Mouse (Mus musculus): ENCODE results near the gene Gm28230. TPM values are rescaled to one million over a fixed set of nuclear protein-coding genes. Genes with fewer than 3 reads are reported as not detected.

Gm28230 gene
- polyA plus RNA-seq, 1 experiment: not detected

DNA sequence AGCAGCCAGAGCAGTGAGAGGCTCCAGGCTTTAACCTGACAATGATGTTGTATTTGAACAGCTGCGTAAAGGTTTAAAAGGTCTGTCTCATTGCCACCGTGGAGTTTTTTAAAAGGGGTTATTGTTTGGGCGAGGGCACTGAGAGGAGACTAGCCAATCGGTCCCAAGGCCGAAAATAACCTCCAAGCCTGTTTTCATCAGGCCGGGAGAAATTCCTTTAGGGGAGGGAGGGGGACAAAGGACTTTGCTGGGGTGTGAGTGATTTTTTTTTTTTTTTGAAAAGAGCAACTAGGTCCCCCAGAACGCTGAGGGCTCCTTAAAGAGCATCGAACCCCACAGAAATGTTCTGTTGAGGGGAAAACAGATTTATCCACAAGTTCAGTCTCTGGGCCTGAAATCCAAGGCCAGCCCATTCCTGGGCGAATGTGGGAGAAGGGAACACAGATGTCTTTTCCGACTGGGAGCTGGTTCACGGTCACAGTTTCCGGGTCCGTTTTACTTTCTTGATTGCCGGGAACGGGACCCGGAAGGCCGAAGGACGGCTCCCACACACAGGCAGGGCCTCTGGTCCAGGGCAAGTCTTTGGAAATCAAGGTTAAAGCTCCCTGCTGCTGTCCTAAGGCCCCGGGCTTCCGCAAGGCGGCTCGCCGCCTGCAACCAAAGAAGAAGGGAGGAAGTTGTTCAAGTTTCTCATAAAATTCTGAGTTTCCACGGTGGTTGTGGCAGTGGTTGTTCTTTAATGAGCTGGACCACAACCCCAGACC, 36.8 kb upstream of the Gm28230 start:
- no peak overlapping the region for H3K4me3 ChIP-seq (replicated peaks)
- H3K36me3 ChIP-seq (ENCODE audit: control insufficient read depth): no peaks in the 10 kb centered on the region
- TF ChIP-seq TAL1 (IDR thresholded peaks at IDR 0.05; ENCODE audit: low read length): no peak
- H3K9me3 ChIP-seq (ENCODE audit: control insufficient read depth, low read length): 0 out of 2 replicates have a peak, but pooled peaks cover 4% of the 10 kb centered on the region
- peaks cover 100% of the 10 kb centered on the region for H3K27me3 ChIP-seq (ENCODE audit: control insufficient read depth)
- no peaks in the 10 kb centered on the region for H3K4me1 ChIP-seq (ENCODE audit: control insufficient read depth)

DNA sequence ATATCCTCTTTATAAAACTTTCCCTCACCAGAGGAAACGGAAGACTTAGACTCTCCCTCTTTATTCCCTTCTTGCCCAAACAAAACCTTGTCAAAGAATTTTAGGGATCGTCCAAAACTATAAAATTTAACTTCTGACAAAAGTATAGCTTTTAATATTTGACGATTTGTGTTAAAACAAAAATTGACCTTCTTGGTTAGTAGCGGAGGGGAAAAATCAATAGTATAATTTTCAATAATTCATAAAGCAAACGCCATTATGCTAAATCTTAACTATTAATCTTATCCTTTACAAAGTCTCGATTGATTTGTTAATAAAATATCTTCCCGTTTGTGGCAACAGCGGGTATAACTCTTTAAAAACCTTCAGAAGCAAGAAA, 36.2 kb upstream of the Gm28230 start:
- H3K4me1 ChIP-seq (ENCODE audit: control insufficient read depth): no peaks in the 10 kb centered on the region
- H3K27me3 ChIP-seq (ENCODE audit: control insufficient read depth): peaks cover 100% of the 10 kb centered on the region

DNA sequence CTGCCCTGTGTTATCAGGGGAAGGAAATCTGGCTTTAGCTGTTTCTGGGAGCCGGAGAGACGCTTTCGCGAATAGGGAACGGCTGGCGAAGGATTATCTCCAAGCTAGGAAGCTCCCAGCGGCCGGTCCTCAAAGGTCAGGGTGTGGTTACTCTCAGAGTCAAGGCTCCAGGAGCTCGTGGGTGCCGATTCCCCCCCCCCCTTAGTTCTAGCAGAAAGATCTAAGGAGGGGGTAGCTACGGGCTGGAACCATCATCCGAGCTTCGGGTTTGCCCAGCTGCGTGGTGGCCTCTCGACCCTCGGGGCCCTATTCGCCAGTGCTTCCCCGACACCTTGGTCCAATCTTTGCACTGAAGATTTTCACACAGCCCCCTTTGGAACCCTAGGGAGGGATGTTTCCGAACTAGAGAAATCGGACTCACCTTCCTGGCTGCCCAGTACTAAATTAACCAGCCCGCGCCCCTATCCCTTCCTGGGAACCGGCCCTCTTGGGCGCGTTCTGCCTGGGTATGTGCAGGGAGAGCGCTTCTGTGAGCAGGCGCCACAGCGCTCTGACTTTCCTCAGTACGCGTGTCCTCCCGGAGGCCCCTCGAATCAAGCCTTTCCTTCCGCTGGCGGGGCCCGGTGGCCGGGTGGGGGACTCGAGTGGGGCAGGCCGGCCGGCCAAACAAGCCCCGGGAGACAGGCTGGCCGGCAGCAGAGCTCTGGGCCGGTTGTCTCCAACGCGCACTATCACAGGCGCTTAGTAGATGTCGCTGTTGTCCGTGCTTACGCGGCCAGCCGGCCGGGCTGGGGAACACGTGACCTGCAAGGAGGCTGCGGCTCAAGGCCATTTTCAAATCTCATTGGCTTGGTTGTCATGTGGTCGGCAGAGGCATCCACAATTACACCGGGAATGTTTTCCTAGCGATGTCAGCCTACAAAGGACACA, 35.2 kb upstream of the Gm28230 start, which contains the start of gene Hoxd10:
Gene Hoxd10 (plus strand): TSS at position 903 of the 930 bp plus-strand sequence.
- Histone ChIP-seq H3K4me1 (ENCODE audit: control insufficient read depth) (no peaks in the 10 kb centered on the region), H3K27me3 (ENCODE audit: control insufficient read depth) (peaks cover 100% of the 10 kb centered on the region), H3K9me3 (ENCODE audit: control insufficient read depth, low read length) (0 out of 2 replicates have a peak, but pooled peaks cover 4% of the 10 kb centered on the region), H3K4me3 (replicated peaks) (no peak within 1 kb of the TSS), H3K36me3 (ENCODE audit: control insufficient read depth) (no peaks in the 10 kb centered on the region)
- TF ChIP-seq TAL1 (IDR thresholded peaks at IDR 0.05; ENCODE audit: low read length): no peak
- TF ChIP-seq GATA1 (IDR thresholded peaks at IDR 0.05; ENCODE audit: low read length): no peak

More for the DNA sequence above, 36.2 kb upstream of the Gm28230 start:
- no peak overlapping the region for H3K4me3 ChIP-seq (replicated peaks)
- no peaks in the 10 kb centered on the region for H3K36me3 ChIP-seq (ENCODE audit: control insufficient read depth)
- TF ChIP-seq TAL1 (IDR thresholded peaks at IDR 0.05; ENCODE audit: low read length) (no peak), GATA1 (IDR thresholded peaks at IDR 0.05; ENCODE audit: low read length) (no peak)
- H3K9me3 ChIP-seq (ENCODE audit: control insufficient read depth, low read length): 0 out of 2 replicates have a peak, but pooled peaks cover 4% of the 10 kb centered on the region

DNA sequence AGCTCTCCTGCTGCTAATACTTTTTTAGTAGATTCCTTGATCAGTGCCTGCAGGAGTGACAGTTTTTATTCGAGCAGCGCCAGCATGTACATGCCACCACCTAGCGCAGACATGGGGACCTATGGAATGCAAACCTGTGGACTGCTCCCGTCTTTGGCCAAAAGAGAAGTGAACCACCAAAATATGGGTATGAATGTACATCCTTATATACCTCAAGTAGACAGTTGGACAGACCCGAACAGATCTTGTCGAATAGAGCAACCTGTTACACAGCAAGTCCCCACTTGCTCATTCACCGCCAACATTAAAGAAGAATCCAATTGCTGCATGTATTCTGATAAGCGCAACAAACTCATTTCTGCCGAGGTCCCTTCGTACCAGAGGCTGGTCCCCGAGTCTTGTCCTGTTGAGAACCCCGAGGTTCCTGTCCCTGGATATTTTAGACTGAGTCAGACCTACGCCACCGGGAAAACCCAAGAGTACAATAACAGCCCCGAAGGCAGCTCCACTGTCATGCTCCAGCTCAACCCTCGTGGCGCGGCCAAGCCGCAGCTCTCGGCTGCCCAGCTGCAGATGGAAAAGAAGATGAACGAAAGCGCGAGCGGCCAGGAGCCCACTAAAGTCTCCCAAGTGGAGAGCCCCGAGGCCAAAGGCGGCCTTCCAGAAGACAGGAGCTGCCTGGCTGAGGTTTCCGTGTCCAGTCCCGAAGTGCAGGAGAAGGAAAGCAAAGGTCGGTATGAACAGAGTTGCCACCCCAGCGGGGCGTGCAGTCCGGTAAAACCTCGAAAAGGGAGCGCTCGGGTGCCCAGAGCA, 34.3 kb upstream of the Gm28230 start:
- Histone ChIP-seq H3K36me3 (ENCODE audit: control insufficient read depth) (no peaks in the 10 kb centered on the region), H3K4me3 (replicated peaks) (no peak overlapping the region), H3K27me3 (ENCODE audit: control insufficient read depth) (peaks cover 100% of the 10 kb centered on the region), H3K4me1 (ENCODE audit: control insufficient read depth) (no peaks in the 10 kb centered on the region), H3K9me3 (ENCODE audit: control insufficient read depth, low read length) (peaks cover 4% of the 10 kb centered on the region; the same call in 1 of the 2 replicates)
- TF ChIP-seq TAL1 (IDR thresholded peaks at IDR 0.05; ENCODE audit: low read length): no peak
- TF ChIP-seq GATA1 (IDR thresholded peaks at IDR 0.05; ENCODE audit: low read length): no peak

DNA sequence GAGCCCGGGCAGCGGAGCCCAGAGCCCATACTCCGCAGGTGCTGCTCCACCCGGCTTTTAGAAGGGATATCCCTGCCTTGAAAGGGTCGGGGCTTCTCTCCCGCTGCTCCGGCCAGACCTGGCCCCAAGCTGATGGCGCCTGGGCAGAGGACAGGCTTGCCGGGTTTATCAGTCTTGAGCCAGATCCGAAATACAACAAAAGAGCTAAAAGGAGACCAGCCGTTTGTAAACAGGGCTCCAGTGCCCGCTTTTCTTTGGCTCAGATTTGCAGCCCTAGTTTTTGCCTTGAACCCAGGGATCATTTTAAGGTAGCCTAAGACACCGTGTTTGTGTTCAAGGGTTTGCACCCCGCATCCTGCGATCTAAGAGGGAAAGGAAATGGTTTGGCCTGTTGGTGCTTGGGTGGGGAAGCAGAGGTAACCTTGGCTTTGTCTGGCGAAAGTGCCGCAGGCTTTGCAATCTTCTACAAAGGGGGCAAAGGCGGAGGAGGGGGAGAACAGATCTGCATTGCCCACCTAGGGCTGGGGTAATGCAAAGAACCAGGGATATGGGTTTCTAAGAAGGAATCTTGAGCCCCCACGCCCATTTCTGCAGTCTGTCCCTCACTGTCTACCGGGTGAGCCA, 33.6 kb upstream of the Gm28230 start:
- H3K9me3 ChIP-seq (ENCODE audit: control insufficient read depth, low read length): peaks cover 2% of the 10 kb centered on the region; the same call in 1 of the 2 replicates
- H3K27me3 ChIP-seq (ENCODE audit: control insufficient read depth): peaks cover 100% of the 10 kb centered on the region
- no peak overlapping the region for H3K4me3 ChIP-seq (replicated peaks)
- H3K36me3 ChIP-seq (ENCODE audit: control insufficient read depth): no peaks in the 10 kb centered on the region
- 0 out of 2 replicates have a peak, but pooled peaks cover under 1% of the 10 kb centered on the region for H3K4me1 ChIP-seq (ENCODE audit: control insufficient read depth)
- TF ChIP-seq GATA1 (IDR thresholded peaks at IDR 0.05; ENCODE audit: low read length) (no peak), TAL1 (IDR thresholded peaks at IDR 0.05; ENCODE audit: low read length) (no peak)

DNA sequence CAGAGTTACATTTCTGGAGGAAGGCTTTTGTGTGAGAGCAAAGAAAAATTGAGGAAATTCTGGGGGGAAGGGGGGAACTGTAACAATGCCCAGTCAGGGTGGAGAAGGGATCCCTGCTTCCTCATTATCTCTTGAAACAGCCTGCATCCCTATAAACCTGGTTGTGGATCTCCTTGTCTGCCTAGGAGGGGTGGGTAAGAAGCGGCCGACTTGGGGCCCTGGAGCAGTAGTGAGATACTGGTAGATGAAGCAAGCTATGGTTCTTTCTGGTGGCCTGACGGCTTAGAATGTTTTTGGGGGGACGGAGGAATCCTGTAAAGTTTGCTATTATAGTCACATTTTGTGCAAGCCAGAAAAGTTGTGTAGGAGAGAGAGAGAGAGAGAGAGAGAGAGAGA, 33.1 kb upstream of the Gm28230 start:
- Histone ChIP-seq H3K4me1 (ENCODE audit: control insufficient read depth) (0 out of 2 replicates have a peak, but pooled peaks cover 2% of the 10 kb centered on the region), H3K27me3 (ENCODE audit: control insufficient read depth) (peaks cover 100% of the 10 kb centered on the region), H3K9me3 (ENCODE audit: control insufficient read depth, low read length) (peaks cover 5% of the 10 kb centered on the region; the same call in 1 of the 2 replicates), H3K36me3 (ENCODE audit: control insufficient read depth) (no peaks in the 10 kb centered on the region), H3K4me3 (replicated peaks) (no peak overlapping the region)
- TF ChIP-seq GATA1 (IDR thresholded peaks at IDR 0.05; ENCODE audit: low read length) (no peak), TAL1 (IDR thresholded peaks at IDR 0.05; ENCODE audit: low read length) (no peak)

DNA sequence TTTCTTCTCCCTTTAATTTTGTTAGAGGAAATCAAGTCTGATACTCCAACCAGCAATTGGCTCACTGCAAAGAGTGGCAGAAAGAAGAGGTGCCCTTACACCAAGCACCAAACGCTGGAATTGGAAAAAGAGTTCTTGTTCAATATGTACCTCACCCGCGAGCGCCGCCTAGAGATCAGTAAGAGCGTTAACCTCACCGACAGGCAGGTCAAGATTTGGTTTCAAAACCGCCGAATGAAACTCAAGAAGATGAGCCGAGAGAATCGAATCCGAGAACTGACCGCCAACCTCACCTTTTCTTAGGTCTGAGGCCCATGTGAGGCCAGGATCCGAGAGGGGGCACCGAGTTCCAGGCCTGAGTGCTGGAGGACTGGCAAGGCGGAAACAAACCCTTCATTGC, 32.5 kb upstream of the Gm28230 start:
- Histone ChIP-seq H3K4me3 (replicated peaks) (no peak overlapping the region), H3K4me1 (ENCODE audit: control insufficient read depth) (0 out of 2 replicates have a peak, but pooled peaks cover 2% of the 10 kb centered on the region), H3K9me3 (ENCODE audit: control insufficient read depth, low read length) (peaks cover 5% of the 10 kb centered on the region; the same call in 1 of the 2 replicates), H3K27me3 (ENCODE audit: control insufficient read depth) (peaks cover 100% of the 10 kb centered on the region), H3K36me3 (ENCODE audit: control insufficient read depth) (no peaks in the 10 kb centered on the region)
- TF ChIP-seq TAL1 (IDR thresholded peaks at IDR 0.05; ENCODE audit: low read length) (no peak), GATA1 (IDR thresholded peaks at IDR 0.05; ENCODE audit: low read length) (no peak)

DNA sequence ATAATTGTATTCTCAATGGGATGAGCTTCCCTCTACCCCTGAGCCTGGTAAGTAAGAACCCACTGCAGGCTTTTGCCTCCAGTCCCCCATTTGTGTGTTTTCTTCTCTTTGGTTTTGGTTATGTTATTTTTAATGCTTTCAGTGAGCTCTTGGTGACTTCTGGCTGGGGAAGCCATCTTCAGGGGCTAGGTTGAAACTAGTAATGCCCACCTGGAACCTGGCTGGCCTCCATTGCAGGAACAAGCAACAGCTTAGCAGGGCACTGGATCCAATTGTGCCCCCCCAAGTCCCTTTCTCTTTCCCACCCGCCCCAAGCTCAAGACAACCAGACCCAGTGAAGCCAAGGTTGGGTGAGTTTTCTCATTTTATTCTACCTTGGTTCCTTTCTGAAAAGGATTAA, 31.1 kb upstream of the Gm28230 start:
- Histone ChIP-seq H3K4me1 (ENCODE audit: control insufficient read depth) (0 out of 2 replicates have a peak, but pooled peaks cover 2% of the 10 kb centered on the region), H3K36me3 (ENCODE audit: control insufficient read depth) (no peaks in the 10 kb centered on the region), H3K27me3 (ENCODE audit: control insufficient read depth) (peaks cover 100% of the 10 kb centered on the region), H3K4me3 (replicated peaks) (no peak overlapping the region), H3K9me3 (ENCODE audit: control insufficient read depth, low read length) (peaks cover 5% of the 10 kb centered on the region; the same call in 1 of the 2 replicates)
- TF ChIP-seq TAL1 (IDR thresholded peaks at IDR 0.05; ENCODE audit: low read length) (no peak), GATA1 (IDR thresholded peaks at IDR 0.05; ENCODE audit: low read length) (no peak)
